In the genomic region with DNA sequence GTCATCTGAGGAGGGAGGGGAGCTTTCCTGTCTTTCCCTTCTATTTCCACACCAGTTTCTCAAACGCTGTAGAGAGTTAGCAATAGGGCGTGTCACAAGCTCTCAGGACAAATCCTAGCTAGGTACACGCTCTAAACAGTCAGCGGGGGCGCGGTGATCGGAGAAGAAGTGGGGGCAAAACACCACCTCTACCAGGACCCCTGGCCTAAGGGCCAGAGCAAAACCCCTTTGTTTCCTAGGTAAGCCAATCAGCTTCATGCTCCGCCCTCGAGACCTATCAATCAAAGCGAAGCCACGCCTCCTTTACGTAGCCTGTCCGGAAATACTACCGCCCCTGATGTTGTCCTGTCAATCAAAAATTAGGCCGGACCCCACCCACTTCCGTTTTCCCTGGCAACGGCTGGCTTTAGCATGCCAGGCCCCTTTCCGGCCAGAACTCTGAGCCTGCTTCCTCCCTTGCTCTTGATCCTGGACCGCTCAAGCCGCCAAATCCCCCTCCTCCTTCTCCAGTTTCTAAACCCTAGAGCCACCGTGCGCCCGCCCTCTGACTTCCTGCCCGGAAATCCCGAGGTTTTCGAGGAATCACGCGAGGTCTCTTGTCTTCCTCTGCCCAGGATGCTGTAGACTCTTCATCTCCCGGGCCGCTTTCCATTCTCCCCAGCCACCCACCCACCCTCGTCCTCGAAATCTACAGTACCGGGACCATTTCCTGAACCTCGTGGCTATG, we compare ENCODE assay signal across 8 mouse cellular contexts. TPM values are rescaled to one million over a fixed set of nuclear protein-coding genes. Genes with fewer than 3 reads are reported as not detected.
DNase-seq lines count a peak whose midpoint lies in the region; ATAC-seq and TF ChIP-seq lines count a peak whose summit lies in the region.

No protein-coding gene starts in this region.

- peak; percentile 72; the same call in 1 of the 2 replicates for TF ChIP-seq EP300 in heart, adult 2 months (IDR thresholded peaks at IDR 0.05; ENCODE audit: insufficient read depth, low read depth, low read length)

- ATAC-seq in embryonic facial prominence, embryonic 13.5 days (ENCODE audit: insufficient number of reproducible peaks, insufficient read depth, low FRiP score, low TSS enrichment, low read depth), result peak; percentile 88
- ATAC-seq in limb, embryonic 13.5 days (ENCODE audit: low FRiP score, low read depth), result peak; percentile 93
- peak; percentile 94 for ATAC-seq in midbrain, embryonic 16.5 days

- H3K27ac ChIP-seq in embryonic facial prominence, embryonic 13.5 days, result peak overlapping the region; percentile 98
- peak overlapping the region; percentile 92 for H3K27ac ChIP-seq in heart, adult 2 months
- peak overlapping the region; percentile 98 for H3K27ac ChIP-seq in limb, embryonic 13.5 days
- peak overlapping the region; percentile 95 for H3K27ac ChIP-seq in midbrain, embryonic 16.5 days (ENCODE audit: low read length)

- peak overlapping the region; percentile 77 for H3K4me2 ChIP-seq in embryonic facial prominence, embryonic 13.5 days
- H3K4me2 ChIP-seq in limb, embryonic 13.5 days (replicated peaks), result peak overlapping the region; percentile 83
- peak overlapping the region; percentile 68 for H3K4me2 ChIP-seq in midbrain, embryonic 16.5 days (ENCODE audit: low read length)

- intact Hi-C loops in heart, adult 2 months (cut with DNase I), result loop anchor here (2.0 kb wide), 1 partner anchor 17 kb away; a partner anchor contains a TSS

- H3K9ac ChIP-seq in embryonic facial prominence, embryonic 13.5 days, result peak overlapping the region; percentile 92
- peak overlapping the region; percentile 76 for H3K9ac ChIP-seq in heart, adult 2 months (ENCODE audit: low read depth, low read length)
- peak overlapping the region; percentile 89 for H3K9ac ChIP-seq in limb, embryonic 13.5 days
- peak overlapping the region; percentile 83 for H3K9ac ChIP-seq in midbrain, embryonic 16.5 days (ENCODE audit: low read depth, low read length)

- H3K4me3 ChIP-seq in embryonic facial prominence, embryonic 13.5 days, result peak overlapping the region; percentile 62
- H3K4me3 ChIP-seq in heart, adult 2 months, result peak overlapping the region; percentile 71
- H3K4me3 ChIP-seq in limb, embryonic 13.5 days, result peak overlapping the region; percentile 64
- H3K4me3 ChIP-seq in midbrain, embryonic 16.5 days (ENCODE audit: low read depth, low read length), result peak overlapping the region; percentile 56

- H3K4me1 ChIP-seq in embryonic facial prominence, embryonic 13.5 days, result peaks cover 35% of the 10 kb centered on the region
- peaks cover 5% of the 10 kb centered on the region for H3K4me1 ChIP-seq in heart, adult 2 months (ENCODE audit: control insufficient read depth, insufficient read depth, low read length)
- peaks cover 27% of the 10 kb centered on the region for H3K4me1 ChIP-seq in limb, embryonic 13.5 days
- H3K4me1 ChIP-seq in midbrain, embryonic 16.5 days (ENCODE audit: control insufficient read depth, insufficient read depth, low read length), result peaks cover 21% of the 10 kb centered on the region

- TF ChIP-seq CTCF in heart, adult 2 months (IDR thresholded peaks at IDR 0.05), result no peak

- H3K36me3 ChIP-seq in embryonic facial prominence, embryonic 13.5 days, result peaks cover 11% of the 10 kb centered on the region
- no peaks in the 10 kb centered on the region; the same call in 1 of the 2 replicates for H3K36me3 ChIP-seq in heart, adult 2 months (ENCODE audit: control insufficient read depth, insufficient read depth, low read length)
- H3K36me3 ChIP-seq in limb, embryonic 13.5 days, result peaks cover 20% of the 10 kb centered on the region
- peaks cover 2% of the 10 kb centered on the region for H3K36me3 ChIP-seq in midbrain, embryonic 16.5 days (ENCODE audit: control insufficient read depth, insufficient read depth, low read length)

- H3K79me2 ChIP-seq in heart, adult 2 months (replicated peaks; ENCODE audit: control insufficient read depth, insufficient read depth, low read length), result no peaks in the 10 kb centered on the region

- peak; percentile 84 for TF ChIP-seq POLR2A in heart, adult 2 months (IDR thresholded peaks at IDR 0.05; ENCODE audit: insufficient read depth, low read depth, low read length)

- no peaks in the 10 kb centered on the region for H3K27me3 ChIP-seq in embryonic facial prominence, embryonic 13.5 days
- H3K27me3 ChIP-seq in heart, adult 2 months (ENCODE audit: control insufficient read depth, insufficient read depth, low read length), result no peaks in the 10 kb centered on the region
- peaks cover 1% of the 10 kb centered on the region; the same call in 1 of the 2 replicates for H3K27me3 ChIP-seq in limb, embryonic 13.5 days
- no peaks in the 10 kb centered on the region for H3K27me3 ChIP-seq in midbrain, embryonic 16.5 days (ENCODE audit: control insufficient read depth, insufficient read depth, low read depth, low read length)

- under 1% methylated on average over 34 of the region's 34 CpGs for WGBS in embryonic facial prominence, embryonic 13.5 days
- WGBS in heart, adult 2 months, result under 1% methylated on average over 34 of the region's 34 CpGs
- WGBS in limb, embryonic 13.5 days, result under 1% methylated on average over 34 of the region's 34 CpGs
- under 1% methylated on average over 34 of the region's 34 CpGs for WGBS in midbrain, embryonic 16.5 days

- DNase-seq in 3134 (ENCODE audit: extremely low read depth, insufficient read length, low spot score), result peak; percentile 91
- peak; percentile 91 to 92 for DNase-seq in adrenal gland, postnatal 36 days
- peak; percentile 93 to 94 for DNase-seq in heart, adult 2 months
- DNase-seq in kidney, adult 8-10 months, result peak; percentile 95 to 97
- DNase-seq in spleen, postnatal 10 days (ENCODE audit: low spot score in 2 of 2), result peak; percentile 90 to 95

- H3K9me3 ChIP-seq in embryonic facial prominence, embryonic 13.5 days, result no peaks in the 10 kb centered on the region
- H3K9me3 ChIP-seq in limb, embryonic 13.5 days, result no peaks in the 10 kb centered on the region
- H3K9me3 ChIP-seq in midbrain, embryonic 16.5 days (replicated peaks; ENCODE audit: control insufficient read depth, low read length, poor library complexity, severe bottlenecking), result no peaks in the 10 kb centered on the region

RNA-seq across cellular contexts. Expression of a gene that starts 11.0 kb away (rescaled TPM):
- total RNA-seq in adrenal gland, postnatal 36 days (2021), result 10 to 100 TPM; 63.9 to 66.5 TPM
- 32.3 and 32.5 TPM in 2 replicates for polyA plus RNA-seq in embryonic facial prominence, embryonic 13.5 days (2015; fragmentation: Nextera tagmentation; extraction: Ambion mirVana)
- total RNA-seq in heart, adult 2 months (2021), result 10 to 100 TPM; 10.0 to 11.1 TPM
- 15.5 and 18.7 TPM in 2 replicates for polyA plus RNA-seq in heart, adult 2 months (2012; rRNA removed)
- 26.0 and 26.5 TPM in 2 replicates for polyA plus RNA-seq in limb, embryonic 13.5 days (2015; fragmentation: Nextera tagmentation; extraction: Ambion mirVana)
- polyA plus RNA-seq in midbrain, embryonic 16.5 days (2015; fragmentation: Nextera tagmentation; extraction: Ambion mirVana), result 95.9 and 101 TPM in 2 replicates

RNA-seq across cellular contexts. Expression of a gene that starts 12.8 kb away (rescaled TPM):
- under 1 TPM; 0.13 to 0.23 TPM for total RNA-seq in adrenal gland, postnatal 36 days (2021)
- polyA plus RNA-seq in embryonic facial prominence, embryonic 13.5 days (2015; fragmentation: Nextera tagmentation; extraction: Ambion mirVana), result 0.47 and 0.51 TPM in 2 replicates
- total RNA-seq in heart, adult 2 months (2021), result under 1 TPM in 1 of 2 experiments, not detected in 1; 0.08 TPM
- 0.38 and 0.43 TPM in 2 replicates for polyA plus RNA-seq in heart, adult 2 months (2012; rRNA removed)
- 0.41 and 0.56 TPM in 2 replicates for polyA plus RNA-seq in limb, embryonic 13.5 days (2015; fragmentation: Nextera tagmentation; extraction: Ambion mirVana)
- polyA plus RNA-seq in midbrain, embryonic 16.5 days (2015; fragmentation: Nextera tagmentation; extraction: Ambion mirVana), result 2.9 and 3.9 TPM in 2 replicates

RNA-seq across cellular contexts. Expression of a gene that starts 16.8 kb away (rescaled TPM):
- 1 to 10 TPM; 3.9 to 6.6 TPM for total RNA-seq in adrenal gland, postnatal 36 days (2021)
- 17.7 and 29.4 TPM in 2 replicates for polyA plus RNA-seq in embryonic facial prominence, embryonic 13.5 days (2015; fragmentation: Nextera tagmentation; extraction: Ambion mirVana)
- total RNA-seq in heart, adult 2 months (2021), result 1 to 10 TPM; 3.6 to 3.9 TPM
- polyA plus RNA-seq in heart, adult 2 months (2012; rRNA removed), result 4.2 and 4.6 TPM in 2 replicates
- 18.6 and 20.4 TPM in 2 replicates for polyA plus RNA-seq in limb, embryonic 13.5 days (2015; fragmentation: Nextera tagmentation; extraction: Ambion mirVana)
- polyA plus RNA-seq in midbrain, embryonic 16.5 days (2015; fragmentation: Nextera tagmentation; extraction: Ambion mirVana), result 1.3 and 1.9 TPM in 2 replicates

RNA-seq across cellular contexts. Expression of a gene that starts 44.1 kb away (rescaled TPM):
- 10 to 100 TPM; 90.4 to 95.6 TPM for total RNA-seq in adrenal gland, postnatal 36 days (2021)
- polyA plus RNA-seq in embryonic facial prominence, embryonic 13.5 days (2015; fragmentation: Nextera tagmentation; extraction: Ambion mirVana), result 64.6 and 73.3 TPM in 2 replicates
- 10 to 100 TPM; 59.1 to 68.1 TPM for total RNA-seq in heart, adult 2 months (2021)
- 48.8 and 61.6 TPM in 2 replicates for polyA plus RNA-seq in heart, adult 2 months (2012; rRNA removed)
- 68.8 and 68.9 TPM in 2 replicates for polyA plus RNA-seq in limb, embryonic 13.5 days (2015; fragmentation: Nextera tagmentation; extraction: Ambion mirVana)
- polyA plus RNA-seq in midbrain, embryonic 16.5 days (2015; fragmentation: Nextera tagmentation; extraction: Ambion mirVana), result 15.5 and 17.2 TPM in 2 replicates

RNA-seq across cellular contexts. Expression of a gene that starts 52.0 kb away (rescaled TPM):
- 10 to 100 TPM; 49.0 to 53.6 TPM for total RNA-seq in adrenal gland, postnatal 36 days (2021)
- polyA plus RNA-seq in embryonic facial prominence, embryonic 13.5 days (2015; fragmentation: Nextera tagmentation; extraction: Ambion mirVana), result 72.6 and 81.2 TPM in 2 replicates
- total RNA-seq in heart, adult 2 months (2021), result 10 to 100 TPM; 45.6 to 53.6 TPM
- polyA plus RNA-seq in heart, adult 2 months (2012; rRNA removed), result 55.8 and 64.7 TPM in 2 replicates
- polyA plus RNA-seq in limb, embryonic 13.5 days (2015; fragmentation: Nextera tagmentation; extraction: Ambion mirVana), result 69.2 and 76.3 TPM in 2 replicates
- 88.6 and 92.9 TPM in 2 replicates for polyA plus RNA-seq in midbrain, embryonic 16.5 days (2015; fragmentation: Nextera tagmentation; extraction: Ambion mirVana)

Comparison
In these comparisons a context has a peak if more than half of its experiments do, and no peak if none do; other contexts are left out.
1. Peak in every context shown above with its lines: DNase-seq, ATAC-seq, H3K4me3 ChIP-seq and H3K27ac ChIP-seq.